36 mouse cellular contexts compared by ENCODE assay signal in genomic region chr4:104893588-104893987, GRCm38 (mm10). TPM values are rescaled to one million over a fixed set of nuclear protein-coding genes. Genes with fewer than 3 reads are reported as not detected.
DNase-seq lines count a peak whose midpoint lies in the region; ATAC-seq and TF ChIP-seq lines count a peak whose summit lies in the region.
"Had no signal": no experiment of that assay in that cellular context is flagged by ENCODE, and none has a peak within 500 bp of the region (broad histone marks: within the 10 kb centered on the region; RNA-seq: fewer than 3 reads in every experiment).

No protein-coding gene starts in this region.

- ATAC-seq in forebrain, embryonic 13.5 days = peak; percentile 21; the same call in 1 of the 2 replicates
- ATAC-seq: activated CD4-positive, CD25-positive, alpha-beta regulatory T cell, adult 4 months; intestine, postnatal 0 days had no signal

- no peaks in the 10 kb centered on the region for H3K36me3 ChIP-seq in forebrain, embryonic 13.5 days (ENCODE audit: poor library complexity, severe bottlenecking)
- no peaks in the 10 kb centered on the region for H3K36me3 ChIP-seq in forebrain, embryonic 10.5 days (replicated peaks)
- H3K36me3 ChIP-seq: heart, embryonic 10.5 days; hindbrain, embryonic 12.5 days had no signal

- no peak for DNase-seq in forebrain, embryonic 10.5 days (ENCODE audit: extremely low spot score, low spot score)
- DNase-seq in layer of hippocampus, adult 2 months (ENCODE audit: low spot score in 2 of 2) = no peak
- no peak for DNase-seq in layer of hippocampus, adult 11-12 months (ENCODE audit: low spot score)
- DNase-seq in right cerebral cortex, postnatal 10 days (ENCODE audit: low spot score in 2 of 2) = peak; percentile 37 to 48
- DNase-seq in right cerebral cortex, adult 18-20 months = no peak
- DNase-seq in lung, postnatal 36 days = no peak

- H3K9me3 ChIP-seq in forebrain, embryonic 13.5 days (replicated peaks) = no peaks in the 10 kb centered on the region
- H3K9me3 ChIP-seq in forebrain, embryonic 10.5 days = 0 out of 2 replicates have a peak, but pooled peaks cover 5% of the 10 kb centered on the region
- H3K9me3 ChIP-seq: heart, embryonic 10.5 days; hindbrain, embryonic 12.5 days; megakaryocyte, embryonic 14.5 days had no signal

- no peak for TF ChIP-seq CTCF in layer of hippocampus, adult 2 months (conservative IDR thresholded peaks at IDR 0.05)
- TF ChIP-seq CTCF in olfactory bulb, adult 2 months (IDR thresholded peaks at IDR 0.05; ENCODE audit: insufficient read depth, low read depth, low read length) = no peak

- peaks cover 3% of the 10 kb centered on the region; the same call in 1 of the 2 replicates for H3K27me3 ChIP-seq in forebrain, embryonic 13.5 days
- H3K27me3 ChIP-seq in forebrain, embryonic 10.5 days (ENCODE audit: poor library complexity, severe bottlenecking) = no peaks in the 10 kb centered on the region
- H3K27me3 ChIP-seq: CH12.LX; hindbrain, embryonic 12.5 days; megakaryocyte, embryonic 14.5 days had no signal

- H3K4me3 ChIP-seq in forebrain, embryonic 13.5 days = no peak overlapping the region
- H3K4me3 ChIP-seq in forebrain, embryonic 10.5 days = no peak overlapping the region
- no peak overlapping the region for H3K4me3 ChIP-seq in layer of hippocampus, adult 2 months
- H3K4me3 ChIP-seq in olfactory bulb, adult 2 months (ENCODE audit: insufficient read depth, low read depth, low read length) = no peak overlapping the region
- H3K4me3 ChIP-seq: erythroblast, embryonic 14.5 days; heart, embryonic 10.5 days; hindbrain, embryonic 12.5 days; megakaryocyte, embryonic 14.5 days had no signal

- TF ChIP-seq POLR2A in olfactory bulb, adult 2 months (IDR thresholded peaks at IDR 0.05; ENCODE audit: insufficient read depth, low read depth, low read length) = no peak

- 73% methylated on average over 5 of the region's 5 CpGs for WGBS in forebrain, embryonic 13.5 days
- WGBS in forebrain, embryonic 10.5 days = 82% methylated on average over 5 of the region's 5 CpGs
- 56% methylated on average over 5 of the region's 5 CpGs for WGBS in olfactory bulb, adult 2 months

- H3K9ac ChIP-seq in forebrain, embryonic 13.5 days = no peak overlapping the region
- H3K9ac ChIP-seq: hindbrain, embryonic 12.5 days had no signal

- no peaks in the 10 kb centered on the region for H3K4me1 ChIP-seq in forebrain, embryonic 13.5 days
- H3K4me1 ChIP-seq in forebrain, embryonic 10.5 days = peaks cover 7% of the 10 kb centered on the region
- peaks cover 7% of the 10 kb centered on the region for H3K4me1 ChIP-seq in olfactory bulb, adult 2 months (ENCODE audit: control insufficient read depth, insufficient read depth, low read length)
- H3K4me1 ChIP-seq: heart, embryonic 10.5 days; megakaryocyte, embryonic 14.5 days had no signal

- H3K27ac ChIP-seq in forebrain, embryonic 13.5 days = 0 out of 2 replicates have a peak overlapping the region, but pooled peaks have one; percentile 10
- no peak overlapping the region for H3K27ac ChIP-seq in forebrain, embryonic 10.5 days
- peak overlapping the region; percentile 86 for H3K27ac ChIP-seq in layer of hippocampus, adult 2 months
- 0 out of 2 replicates have a peak overlapping the region, but pooled peaks have one; percentile 5 for H3K27ac ChIP-seq in olfactory bulb, adult 2 months (ENCODE audit: insufficient read depth, low read depth, low read length)
- H3K27ac ChIP-seq: heart, embryonic 10.5 days; hindbrain, embryonic 12.5 days had no signal

- no peak overlapping the region for H3K4me2 ChIP-seq in forebrain, embryonic 13.5 days
- H3K4me2 ChIP-seq: hindbrain, embryonic 12.5 days had no signal

RNA-seq across cellular contexts. Expression of gene C8a, which starts 17.4 kb away (rescaled TPM):
- not detected in 2 replicates for polyA plus RNA-seq in forebrain, embryonic 13.5 days (2015; fragmentation: Nextera tagmentation; extraction: Ambion mirVana)
- not detected in 2 replicates for polyA plus RNA-seq in forebrain, embryonic 10.5 days (2016; fragmentation: Nextera tagmentation; extraction: Ambion mirVana)
- total RNA-seq in layer of hippocampus, adult 2 months (2021) = not detected
- polyA plus RNA-seq in olfactory bulb, adult 2 months (2012; ENCODE audit: insufficient read depth, insufficient read length, low replicate concordance, missing spikeins) = not detected in 2 replicates
- total RNA-seq: common myeloid progenitor, adult 5-6 weeks; gastrocnemius, postnatal 14 days; granulocyte monocyte progenitor cell, adult 5-6 weeks; heart, postnatal 36 days; layer of hippocampus, adult 18-20 months; layer of hippocampus, postnatal 36 days; monocyte, adult 5-6 weeks had no signal
- polyA plus RNA-seq: activated CD4-positive, CD25-positive, alpha-beta regulatory T cell, adult 4 months; adrenal gland, adult 2 months; C2C12; embryonic facial prominence, embryonic 14.5 days; erythroblast, embryonic 14.5 days; heart, embryonic 16.5 days; hindbrain, embryonic 12.5 days; intestine, postnatal 0 days; limb, embryonic 11.5 days; neural tube, embryonic 14.5 days; thymus, postnatal 0 days had no signal

RNA-seq across cellular contexts. Expression of gene Fyb2, which starts 19.7 kb away (rescaled TPM):
- polyA plus RNA-seq in forebrain, embryonic 13.5 days (2015; fragmentation: Nextera tagmentation; extraction: Ambion mirVana) = 0.09 and 0.12 TPM in 2 replicates
- 0.09 and 0.15 TPM in 2 replicates for polyA plus RNA-seq in forebrain, embryonic 10.5 days (2016; fragmentation: Nextera tagmentation; extraction: Ambion mirVana)
- total RNA-seq in layer of hippocampus, adult 2 months (2021) = 1 to 10 TPM; 2.0 to 2.4 TPM
- polyA plus RNA-seq in olfactory bulb, adult 2 months (2012; ENCODE audit: insufficient read depth, insufficient read length, low replicate concordance, missing spikeins) = not detected in 2 replicates
- total RNA-seq: common myeloid progenitor, adult 5-6 weeks; granulocyte monocyte progenitor cell, adult 5-6 weeks; heart, postnatal 36 days; monocyte, adult 5-6 weeks had no signal
- polyA plus RNA-seq: activated CD4-positive, CD25-positive, alpha-beta regulatory T cell, adult 4 months; adrenal gland, adult 2 months; erythroblast, embryonic 14.5 days had no signal

RNA-seq across cellular contexts. Expression of gene Gm17662, which starts 36.5 kb away (rescaled TPM):
- polyA plus RNA-seq in forebrain, embryonic 13.5 days (2015; fragmentation: Nextera tagmentation; extraction: Ambion mirVana) = not detected in 2 replicates
- polyA plus RNA-seq in forebrain, embryonic 10.5 days (2016; fragmentation: Nextera tagmentation; extraction: Ambion mirVana) = not detected in 2 replicates
- not detected for total RNA-seq in layer of hippocampus, adult 2 months (2021)
- polyA plus RNA-seq in olfactory bulb, adult 2 months (2012; ENCODE audit: insufficient read depth, insufficient read length, low replicate concordance, missing spikeins) = not detected in 2 replicates
- total RNA-seq: adrenal gland, adult 2 months; adrenal gland, postnatal 36 days; CH12.LX; common myeloid progenitor, adult 5-6 weeks; ES-E14; gastrocnemius, postnatal 14 days; granulocyte monocyte progenitor cell, adult 5-6 weeks; heart, postnatal 36 days; layer of hippocampus, adult 18-20 months; layer of hippocampus, postnatal 36 days; left cerebral cortex, postnatal 14 days; liver, adult 2 months; monocyte, adult 5-6 weeks had no signal
- polyA plus RNA-seq: activated CD4-positive, CD25-positive, alpha-beta regulatory T cell, adult 4 months; adrenal gland, adult 2 months; brain, embryonic 14.5 days; C2C12; embryonic facial prominence, embryonic 14.5 days; erythroblast, embryonic 14.5 days; heart, embryonic 10.5 days; heart, embryonic 16.5 days; hindbrain, embryonic 12.5 days; intestine, postnatal 0 days; limb, embryonic 11.5 days; liver, adult 2 months; liver, embryonic 16.5 days; lung, embryonic 16.5 days; neural tube, embryonic 14.5 days; thymus, postnatal 0 days had no signal

Comparison
In these comparisons a context has a peak if more than half of its experiments do, and no peak if none do; other contexts are left out.
1. DNase-seq: peak in right cerebral cortex, postnatal 10 days (2 of 2); none in forebrain, embryonic 10.5 days (single experiment), layer of hippocampus, adult 2 months (0 of 2), layer of hippocampus, adult 11-12 months (single experiment), right cerebral cortex, adult 18-20 months (single experiment) and lung, postnatal 36 days (single experiment).